In the genomic region with DNA sequence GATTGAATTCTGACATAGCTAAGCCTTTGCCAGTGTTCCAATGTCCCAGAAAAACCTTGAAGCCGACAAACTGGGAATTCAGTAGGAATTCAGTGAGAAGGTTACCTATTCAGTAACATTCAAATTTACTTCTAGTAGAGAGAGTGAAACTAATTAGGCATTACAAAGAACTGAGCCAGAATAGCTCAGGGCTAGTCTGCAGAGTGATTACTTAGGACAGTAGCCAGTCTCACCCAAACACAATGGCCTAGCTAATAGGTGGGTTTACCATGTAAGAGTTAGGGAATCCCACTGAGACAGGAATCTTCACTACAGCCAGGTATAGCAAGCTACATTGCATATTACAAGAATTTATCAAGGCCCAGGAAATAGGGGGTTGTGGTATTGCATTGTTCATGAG, we compare ENCODE assay signal across 18 mouse cellular contexts. TPM values are rescaled to one million over a fixed set of nuclear protein-coding genes. Genes with fewer than 3 reads are reported as not detected.
"Had no signal": no experiment of that assay in that cellular context is flagged by ENCODE, and none has a peak within 500 bp of the region (broad histone marks: within the 10 kb centered on the region; RNA-seq: fewer than 3 reads in every experiment).

No protein-coding gene starts in this region.

RNA-seq across cellular contexts. Expression of a gene that starts 22.7 kb away (rescaled TPM):
- polyA plus RNA-seq: cortical plate, adult 2 months; embryonic facial prominence, embryonic 10.5 days; embryonic facial prominence, embryonic 11.5 days; embryonic facial prominence, embryonic 12.5 days; forebrain, embryonic 10.5 days; forebrain, embryonic 11.5 days; forebrain, embryonic 13.5 days; forebrain, embryonic 14.5 days; forebrain, embryonic 15.5 days; forebrain, embryonic 16.5 days; forebrain, postnatal 0 days; gonadal fat pad, adult 2 months; heart, adult 2 months; heart, embryonic 10.5 days had no signal

RNA-seq across cellular contexts. Expression of a gene that starts 29.1 kb away (rescaled TPM):
- polyA plus RNA-seq: cortical plate, adult 2 months; embryonic facial prominence, embryonic 11.5 days; embryonic facial prominence, embryonic 13.5 days; erythroblast, embryonic 14.5 days; forebrain, embryonic 11.5 days; frontal cortex, adult 2 months; gonadal fat pad, adult 2 months; heart, adult 2 months; heart, embryonic 10.5 days had no signal

RNA-seq across cellular contexts. Expression of a gene that starts 49.1 kb away (rescaled TPM):
- polyA plus RNA-seq: embryonic facial prominence, embryonic 10.5 days; embryonic facial prominence, embryonic 11.5 days; embryonic facial prominence, embryonic 12.5 days; erythroblast, embryonic 14.5 days; forebrain, embryonic 10.5 days; forebrain, embryonic 11.5 days; forebrain, embryonic 12.5 days; forebrain, embryonic 13.5 days; heart, embryonic 10.5 days had no signal
